Mouse (Mus musculus): ENCODE measurements around the gene Zfp11. TPM values are rescaled to one million over a fixed set of nuclear protein-coding genes. Genes with fewer than 3 reads are reported as not detected.
"Not testable (repeated sequence)": the region's sequence is repeated elsewhere in the genome, so short reads cannot be mapped to it uniquely, and the experiment has no call there.

The Zfp11 gene
- 5.9 and 6.6 TPM in 2 replicates for polyA plus RNA-seq (2016; fragmentation: Nextera tagmentation; extraction: Ambion mirVana)

DNA sequence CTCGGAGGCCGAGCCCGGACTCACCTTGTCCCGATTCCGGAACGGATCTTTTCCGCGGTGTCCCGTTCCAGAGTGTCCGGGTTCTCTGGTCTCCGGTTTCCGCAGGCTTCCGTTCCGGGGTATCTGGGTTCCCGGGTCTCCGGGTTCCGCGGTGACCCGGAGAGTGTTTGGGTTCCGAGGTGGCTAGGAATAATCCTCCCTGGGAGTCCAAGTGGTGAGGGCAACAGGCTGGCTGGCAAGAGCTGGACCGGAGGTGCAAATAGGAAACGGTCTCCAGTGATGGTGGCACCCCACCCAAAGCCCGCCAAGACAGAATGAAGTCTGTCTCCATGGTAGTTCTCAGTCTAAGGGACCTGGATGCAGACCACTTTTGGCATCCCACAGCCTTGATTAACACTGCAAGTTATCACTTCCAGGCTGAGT, at the start of gene Zfp11:
Gene Zfp11, minus strand, starts transcription at position 64 of the 423 bp plus-strand sequence.
- no peaks in the 10 kb centered on the region for H3K36me3 ChIP-seq (replicated peaks)
- H3K27me3 ChIP-seq (ENCODE audit: poor library complexity, severe bottlenecking) = no peaks in the 10 kb centered on the region
- DNase-seq (ENCODE audit: extremely low spot score, low spot score) = peak; percentile 85
- H3K4me1 ChIP-seq = peaks cover 15% of the 10 kb centered on the region
- WGBS = 1% methylated on average over 23 of the region's 23 CpGs
- peaks cover 20% of the 10 kb centered on the region for H3K9me3 ChIP-seq
- H3K27ac ChIP-seq = peak within 1 kb of the TSS; percentile 92
- peak within 1 kb of the TSS; percentile 91 for H3K4me3 ChIP-seq

- no peak overlapping the region for H3K27ac ChIP-seq
- no peak overlapping the region for H3K4me3 ChIP-seq
- peaks cover 9% of the 10 kb centered on the region for H3K4me1 ChIP-seq
- H3K36me3 ChIP-seq (replicated peaks) = peaks cover 40% of the 10 kb centered on the region
- no peak for DNase-seq (ENCODE audit: extremely low spot score, low spot score)
- WGBS = 88% methylated on average over 9 of the region's 9 CpGs
- H3K27me3 ChIP-seq (ENCODE audit: poor library complexity, severe bottlenecking) = no peaks in the 10 kb centered on the region
- no peaks in the 10 kb centered on the region for H3K9me3 ChIP-seq
Observed at GRCm38 (mm10) chr5:129717016-129717415, 47.1 kb upstream of the Zfp11 start.

DNA sequence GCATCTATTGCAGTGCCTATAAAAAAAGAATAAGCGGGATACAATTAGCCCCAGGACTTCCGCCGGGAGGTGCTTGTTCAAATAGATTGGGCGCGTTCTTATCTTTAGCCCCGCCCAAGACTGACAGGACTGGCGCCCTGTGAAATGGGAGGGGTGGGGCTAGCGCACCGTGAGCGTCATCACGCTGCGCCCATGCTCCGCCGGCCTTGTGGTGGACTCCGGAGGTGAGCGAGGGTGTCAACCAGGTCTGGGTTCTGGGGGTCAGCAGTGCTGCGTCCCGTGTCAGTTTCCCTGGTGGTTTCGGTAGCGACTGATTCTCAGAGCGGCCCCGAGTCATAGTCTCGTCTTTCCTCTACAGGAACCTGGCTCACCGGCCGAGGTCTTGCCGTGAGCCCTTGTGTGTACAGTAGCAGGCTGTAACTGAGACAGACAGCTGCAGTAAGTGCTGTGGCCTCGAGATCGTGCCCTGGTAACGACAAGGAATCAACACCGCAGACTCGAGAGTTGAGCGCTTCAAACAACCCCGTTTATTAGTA, 45.5 kb upstream of the Zfp11 start, which contains the start of gene Mrps17:
Gene Mrps17, plus strand, starts transcription at position 172 of the 536 bp plus-strand sequence.
- Histone ChIP-seq H3K27me3 (ENCODE audit: poor library complexity, severe bottlenecking) (no peaks in the 10 kb centered on the region), H3K9me3 (no peaks in the 10 kb centered on the region), H3K27ac (peak within 1 kb of the TSS; percentile 85), H3K4me1 (peaks cover 9% of the 10 kb centered on the region), H3K4me3 (peak within 1 kb of the TSS; percentile 90), H3K36me3 (replicated peaks) (peaks cover 37% of the 10 kb centered on the region)
- WGBS = under 1% methylated on average over 33 of the region's 33 CpGs
- peak; percentile 90 for DNase-seq (ENCODE audit: extremely low spot score, low spot score)

DNA sequence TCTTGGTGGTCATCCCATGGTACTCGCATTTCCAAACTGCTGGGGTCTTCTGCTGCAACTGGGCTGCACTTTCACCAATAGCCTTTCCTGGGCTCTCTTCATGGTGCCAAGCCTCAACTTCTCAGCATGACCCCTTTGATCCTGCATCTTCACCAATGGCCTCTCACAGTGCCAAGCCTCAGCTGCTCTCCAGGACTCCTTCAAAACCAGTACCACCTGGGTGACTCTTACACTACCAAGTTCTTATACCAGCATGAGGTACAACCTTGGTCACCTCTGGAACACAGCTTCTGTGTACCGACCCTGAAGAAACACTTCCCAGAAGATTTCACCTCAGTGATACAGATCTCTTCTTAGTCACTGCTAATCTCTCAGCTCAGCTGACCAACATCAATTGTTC, 38.5 kb upstream of the Zfp11 start, which contains the start of gene Sept14:
Gene Sept14, minus strand, starts transcription at position 101 of the 400 bp plus-strand sequence.
- no peaks in the 10 kb centered on the region for H3K9me3 ChIP-seq
- H3K27me3 ChIP-seq (ENCODE audit: poor library complexity, severe bottlenecking) = no peaks in the 10 kb centered on the region
- no peak within 1 kb of the TSS for H3K4me3 ChIP-seq
- WGBS = 69% methylated on average over 2 of the region's 2 CpGs
- no peaks in the 10 kb centered on the region for H3K4me1 ChIP-seq
- DNase-seq (ENCODE audit: extremely low spot score, low spot score) = no peak
- H3K27ac ChIP-seq = no peak within 1 kb of the TSS
- H3K36me3 ChIP-seq (replicated peaks) = no peaks in the 10 kb centered on the region

GRCm38 (mm10) chr5:129703368-129703767, 33.5 kb upstream of the Zfp11 start:
- H3K27ac ChIP-seq = no peak overlapping the region
- H3K9me3 ChIP-seq = no peaks in the 10 kb centered on the region
- H3K27me3 ChIP-seq (ENCODE audit: poor library complexity, severe bottlenecking) = no peaks in the 10 kb centered on the region
- H3K36me3 ChIP-seq (replicated peaks) = no peaks in the 10 kb centered on the region
- no peaks in the 10 kb centered on the region for H3K4me1 ChIP-seq
- H3K4me3 ChIP-seq = no peak overlapping the region
- peak; percentile 9 for DNase-seq (ENCODE audit: extremely low spot score, low spot score)

DNA sequence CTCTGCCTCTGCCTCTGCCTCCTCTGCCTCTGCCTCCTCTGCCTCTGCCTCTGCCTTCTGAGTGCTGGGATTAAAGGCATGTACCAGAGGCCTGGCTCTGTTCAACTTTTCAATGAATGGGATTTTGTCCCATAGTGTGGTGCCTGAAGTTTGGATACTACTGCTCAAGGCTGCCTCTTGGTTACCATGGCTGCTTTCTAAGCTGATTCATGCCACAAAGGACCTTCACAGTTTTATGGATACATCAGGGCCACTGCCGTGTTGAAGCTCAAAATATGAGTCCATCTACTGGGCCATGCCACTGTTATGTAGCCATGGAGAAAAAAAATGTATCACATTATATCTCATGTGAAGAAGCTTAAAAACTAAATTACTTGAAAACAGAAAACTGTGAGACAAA, 31.8 kb upstream of the Zfp11 start:
- 77% methylated on average over 1 of the region's 1 CpGs for WGBS
- no peak for DNase-seq (ENCODE audit: extremely low spot score, low spot score)
- Histone ChIP-seq H3K4me1 (no peaks in the 10 kb centered on the region), H3K27ac (no peak overlapping the region), H3K36me3 (replicated peaks) (no peaks in the 10 kb centered on the region), H3K4me3 (no peak overlapping the region), H3K9me3 (no peaks in the 10 kb centered on the region), H3K27me3 (ENCODE audit: poor library complexity, severe bottlenecking) (no peaks in the 10 kb centered on the region)

- Histone ChIP-seq H3K36me3 (replicated peaks) (no peaks in the 10 kb centered on the region), H3K4me1 (no peaks in the 10 kb centered on the region), H3K27ac (no peak overlapping the region), H3K4me3 (no peak overlapping the region), H3K27me3 (ENCODE audit: poor library complexity, severe bottlenecking) (no peaks in the 10 kb centered on the region), H3K9me3 (no peaks in the 10 kb centered on the region)
- no peak for DNase-seq (ENCODE audit: extremely low spot score, low spot score)
- 52% methylated on average over 2 of the region's 2 CpGs for WGBS
Observed at GRCm38 (mm10) chr5:129700506-129700905, 30.6 kb upstream of the Zfp11 start.

- no peaks in the 10 kb centered on the region for H3K36me3 ChIP-seq (replicated peaks)
- 77% methylated on average over 3 of the region's 3 CpGs for WGBS
- H3K9me3 ChIP-seq = no peaks in the 10 kb centered on the region
- no peak for DNase-seq (ENCODE audit: extremely low spot score, low spot score)
- no peaks in the 10 kb centered on the region for H3K27me3 ChIP-seq (ENCODE audit: poor library complexity, severe bottlenecking)
- H3K4me3 ChIP-seq = no peak overlapping the region
- no peak overlapping the region for H3K27ac ChIP-seq
- H3K4me1 ChIP-seq = no peaks in the 10 kb centered on the region
Observed at GRCm38 (mm10) chr5:129690528-129690927, 20.6 kb upstream of the Zfp11 start.

DNA sequence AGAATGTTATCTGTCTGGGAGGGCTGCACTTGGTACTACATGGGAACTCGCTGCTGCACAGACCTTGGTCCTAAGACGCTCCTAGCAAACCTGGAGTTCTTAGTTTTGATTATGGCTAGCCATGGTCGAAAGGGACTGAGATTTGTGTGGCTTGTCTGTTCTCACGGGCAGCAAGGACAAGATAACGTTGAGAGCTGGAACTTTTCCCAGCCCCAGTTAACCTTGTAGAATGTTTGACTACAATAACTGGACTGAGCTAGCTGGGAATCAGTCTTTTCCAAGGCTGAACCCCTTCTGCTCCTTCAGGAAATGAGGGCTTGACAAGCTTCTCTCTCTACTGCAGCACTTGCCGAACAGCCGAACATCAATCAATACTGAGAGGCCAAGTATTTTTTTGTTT, 17.7 kb upstream of the Zfp11 start:
- Histone ChIP-seq H3K4me1 (no peaks in the 10 kb centered on the region), H3K36me3 (replicated peaks) (no peaks in the 10 kb centered on the region), H3K9me3 (no peaks in the 10 kb centered on the region), H3K27me3 (ENCODE audit: poor library complexity, severe bottlenecking) (no peaks in the 10 kb centered on the region), H3K27ac (no peak overlapping the region), H3K4me3 (no peak overlapping the region)
- no peak for DNase-seq (ENCODE audit: extremely low spot score, low spot score)
- 92% methylated on average over 7 of the region's 7 CpGs for WGBS

DNA sequence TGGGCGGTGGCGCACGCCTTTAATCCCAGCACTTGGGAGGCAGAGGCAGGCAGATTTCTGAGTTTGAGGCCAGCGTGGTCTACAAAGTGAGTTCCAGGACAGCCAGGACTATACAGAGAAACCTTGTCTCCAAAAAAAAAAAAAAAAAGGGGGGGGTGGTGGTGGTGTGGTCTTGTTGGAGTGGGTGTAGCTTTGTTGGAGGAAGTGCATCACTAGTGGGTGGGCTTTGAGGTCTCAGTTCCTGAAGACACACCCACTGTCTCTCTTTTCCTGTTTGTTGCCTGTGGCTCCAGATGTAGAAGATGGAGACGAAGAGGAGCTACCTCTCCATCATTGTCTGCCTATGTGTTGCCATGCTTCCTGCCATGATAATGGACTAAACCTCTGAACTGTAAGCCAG, 15.2 kb upstream of the Zfp11 start:
- WGBS = 91% methylated on average over 5 of the region's 5 CpGs
- H3K27ac ChIP-seq; H3K4me1 ChIP-seq; H3K9me3 ChIP-seq; H3K4me3 ChIP-seq; DNase-seq (ENCODE audit: extremely low spot score, low spot score); H3K27me3 ChIP-seq (ENCODE audit: poor library complexity, severe bottlenecking); H3K36me3 ChIP-seq (replicated peaks): not testable (repeated sequence)

- no peak for DNase-seq (ENCODE audit: extremely low spot score, low spot score)
- no peaks in the 10 kb centered on the region for H3K36me3 ChIP-seq (replicated peaks)
- H3K27ac ChIP-seq = peak overlapping the region; percentile 92
- 1% methylated on average over 28 of the region's 31 CpGs for WGBS
- H3K27me3 ChIP-seq (ENCODE audit: poor library complexity, severe bottlenecking) = no peaks in the 10 kb centered on the region
- H3K4me3 ChIP-seq = peak overlapping the region; percentile 91
- H3K9me3 ChIP-seq = peaks cover 17% of the 10 kb centered on the region
- peaks cover 15% of the 10 kb centered on the region for H3K4me1 ChIP-seq
Observed at GRCm38 (mm10) chr5:129669453-129670035, 355 bp downstream of the Zfp11 start.

- no peaks in the 10 kb centered on the region for H3K27me3 ChIP-seq (ENCODE audit: poor library complexity, severe bottlenecking)
- WGBS = 91% methylated on average over 4 of the region's 4 CpGs
- no peaks in the 10 kb centered on the region; the same call in 1 of the 2 replicates for H3K9me3 ChIP-seq
- no peak overlapping the region for H3K27ac ChIP-seq
- H3K4me3 ChIP-seq = no peak overlapping the region
- no peaks in the 10 kb centered on the region for H3K36me3 ChIP-seq (replicated peaks)
- peaks cover 15% of the 10 kb centered on the region for H3K4me1 ChIP-seq
- DNase-seq (ENCODE audit: extremely low spot score, low spot score) = no peak
Observed at GRCm38 (mm10) chr5:129667851-129668250, 2.0 kb downstream of the Zfp11 start.

- Histone ChIP-seq H3K27ac (no peak overlapping the region), H3K4me3 (no peak overlapping the region), H3K36me3 (replicated peaks) (no peaks in the 10 kb centered on the region), H3K4me1 (peaks cover 15% of the 10 kb centered on the region), H3K27me3 (ENCODE audit: poor library complexity, severe bottlenecking) (no peaks in the 10 kb centered on the region), H3K9me3 (no peaks in the 10 kb centered on the region)
- WGBS = 94% methylated on average over 10 of the region's 10 CpGs
- no peak for DNase-seq (ENCODE audit: extremely low spot score, low spot score)
Observed at GRCm38 (mm10) chr5:129666271-129666909, 3.5 kb downstream of the Zfp11 start.

Measured in forebrain, embryonic 10.5 days (tissue).